Mouse (Mus musculus) lung, adult 2 months (tissue): Measurements from ENCODE around the gene Crip3.

Experiments
- CTCF ChIP-seq: fragments of 200-500 bp; IDR thresholded peaks from 2 replicates; pipeline ENCODE4 v1.5.1; 2011; ENCODE audit warnings: mild to moderate bottlenecking, low read length, control low read depth; ENCODE audit not compliant: insufficient read depth
- POLR2A ChIP-seq: fragments of 200-500 bp; IDR thresholded peaks from 2 replicates; pipeline ENCODE4 v1.6.1; 2011; ENCODE audit warnings: low read depth, mild to moderate bottlenecking, control low read depth, low read length, borderline replicate concordance; ENCODE audit errors: extremely low read depth

GRCm38 (mm10) chr17:46453970-46454411, 25.3 kb downstream of the Crip3 start:
- no peak for TF ChIP-seq CTCF
- no peak for TF ChIP-seq POLR2A
